Mouse (Mus musculus) kidney, embryonic 16.5 days (tissue): Measurements from ENCODE around the gene Ntm. TPM values are rescaled to one million over a fixed set of nuclear protein-coding genes. Genes with fewer than 3 reads are reported as not detected.
A peak's percentile ranks its signal among the peaks of the same experiment; 100 is the strongest.

Source experiments
- ATAC-seq: fragments of 200-750 bp; cut with Nextera tagmentation; 2 replicates; pipeline ENCODE4 v1.8.0; 2017; ENCODE audit warnings: moderate TSS enrichment; ENCODE audit not compliant: low FRiP score, low TSS enrichment
- H3K27ac ChIP-seq: fragments of 300-500 bp; sonication (generic); 2 replicates; pipeline ENCODE4 v1.5.1; 2014; ENCODE audit warnings: low read length
- H3K27me3 ChIP-seq: fragments of 300-500 bp; sonication (generic); 2 replicates; pipeline ENCODE4 v1.6.1; 2014; ENCODE audit warnings: low read length, control low read depth, mixed read lengths; ENCODE audit not compliant: insufficient read depth
- H3K36me3 ChIP-seq: fragments of 300-500 bp; sonication (generic); 2 replicates; pipeline ENCODE4 v1.6.1; 2014; ENCODE audit warnings: low read length, control low read depth, mixed read lengths; ENCODE audit not compliant: insufficient read depth
- H3K4me1 ChIP-seq: fragments of 300-500 bp; sonication (generic); 2 replicates; pipeline ENCODE4 v1.6.1; 2014; ENCODE audit warnings: low read length, control low read depth, mixed read lengths; ENCODE audit not compliant: insufficient read depth
- H3K4me2 ChIP-seq: fragments of 300-500 bp; sonication (generic); replicated peaks from 2 replicates; pipeline ENCODE4 v1.6.1; 2014; ENCODE audit warnings: low read depth, low read length
- H3K4me3 ChIP-seq: fragments of 300-500 bp; sonication (generic); 2 replicates; pipeline ENCODE4 v1.5.1; 2014; ENCODE audit warnings: mild to moderate bottlenecking, low read length
- H3K9ac ChIP-seq: fragments of 300-500 bp; sonication (generic); replicated peaks from 2 replicates; pipeline ENCODE4 v1.6.1; 2014; ENCODE audit warnings: low read length
- H3K9me3 ChIP-seq: fragments of 300-500 bp; sonication (generic); 2 replicates; pipeline ENCODE4 v1.6.1; 2016; ENCODE audit warnings: low read length, control low read depth
- WGBS: fragments of 180-500 bp; shearing (Covaris S2); extraction: QIAGEN DNeasy Blood & Tissue Kit; methylation state at CpG from one replicate; pipeline ENCODE4 v1.1.7; 2014; 5-methylcytosine and 5-hydroxymethylcytosine counted together
- polyA plus RNA-seq: library from polyadenylated mRNA; unstranded; fragments of >200 nt; fragmentation: Nextera tagmentation; extraction: Ambion mirVana; gene quantifications from 2 replicates; pipeline ENCODE4 v1.2.1, GENCODE M21; 2015

The Ntm gene
- polyA plus RNA-seq, 1 experiment from 2014 or later: 42.1 TPM

GRCm38 (mm10) chr9:29406973-29407372 is 556.0 kb downstream of the Ntm start:
- Histone ChIP-seq H3K4me1 (peaks cover 7% of the 10 kb centered on the region; the same call in 1 of the 2 replicates), H3K4me3 (no peak overlapping the region), H3K9me3 (no peaks in the 10 kb centered on the region), H3K36me3 (no peaks in the 10 kb centered on the region), H3K27ac (no peak overlapping the region), H3K9ac (no peak overlapping the region), H3K27me3 (peaks cover 7% of the 10 kb centered on the region; the same call in 1 of the 2 replicates), H3K4me2 (no peak overlapping the region)
- no peak for ATAC-seq
- 91% methylated on average over 2 of the region's 2 CpGs for WGBS

GRCm38 (mm10) chr9:29406046-29406445 is 556.9 kb downstream of the Ntm start:
- Histone ChIP-seq H3K27me3 (peaks cover 7% of the 10 kb centered on the region; the same call in 1 of the 2 replicates), H3K9me3 (no peaks in the 10 kb centered on the region), H3K27ac (no peak overlapping the region), H3K36me3 (no peaks in the 10 kb centered on the region), H3K4me2 (no peak overlapping the region), H3K4me3 (no peak overlapping the region), H3K9ac (no peak overlapping the region), H3K4me1 (peaks cover 4% of the 10 kb centered on the region; the same call in 1 of the 2 replicates)
- no peak for ATAC-seq
- whole genome bisulfite sequencing: 97% methylated on average over 1 of the region's 1 CpGs

GRCm38 (mm10) chr9:29400151-29400550 is 562.8 kb downstream of the Ntm start:
- Histone ChIP-seq H3K27me3 (no peaks in the 10 kb centered on the region), H3K27ac (no peak overlapping the region), H3K4me1 (peaks cover 11% of the 10 kb centered on the region; the same call in 1 of the 2 replicates), H3K4me3 (no peak overlapping the region), H3K4me2 (no peak overlapping the region), H3K9me3 (no peaks in the 10 kb centered on the region), H3K36me3 (no peaks in the 10 kb centered on the region), H3K9ac (no peak overlapping the region)
- 21% methylated on average over 8 of the region's 8 CpGs for WGBS
- ATAC-seq: peak; percentile 57; the same call in 1 of the 2 replicates

- Histone ChIP-seq H3K4me3 (no peak overlapping the region), H3K27ac (no peak overlapping the region), H3K4me2 (no peak overlapping the region), H3K9ac (no peak overlapping the region), H3K4me1 (peaks cover 11% of the 10 kb centered on the region; the same call in 1 of the 2 replicates), H3K9me3 (no peaks in the 10 kb centered on the region), H3K36me3 (no peaks in the 10 kb centered on the region), H3K27me3 (no peaks in the 10 kb centered on the region)
- 81% methylated on average over 5 of the region's 5 CpGs for WGBS
- no peak for ATAC-seq
Observed at GRCm38 (mm10) chr9:29396101-29396500, 566.8 kb downstream of the Ntm start.

- no peak overlapping the region for H3K27ac ChIP-seq
- no peaks in the 10 kb centered on the region for H3K4me1 ChIP-seq
- H3K4me3 ChIP-seq: no peak overlapping the region
- no peaks in the 10 kb centered on the region for H3K9me3 ChIP-seq
- ATAC-seq: no peak
- H3K27me3 ChIP-seq: no peaks in the 10 kb centered on the region
- H3K36me3 ChIP-seq: no peaks in the 10 kb centered on the region
- no peak overlapping the region for H3K4me2 ChIP-seq
- no peak overlapping the region for H3K9ac ChIP-seq
- 88% methylated on average over 4 of the region's 4 CpGs for WGBS
Observed at GRCm38 (mm10) chr9:29393136-29393535, 569.8 kb downstream of the Ntm start.

GRCm38 (mm10) chr9:29390796-29391517 is 572.0 kb downstream of the Ntm start:
- 77% methylated on average over 11 of the region's 11 CpGs for WGBS
- Histone ChIP-seq H3K9me3 (no peaks in the 10 kb centered on the region), H3K36me3 (no peaks in the 10 kb centered on the region), H3K4me3 (no peak overlapping the region), H3K4me2 (no peak overlapping the region), H3K27me3 (no peaks in the 10 kb centered on the region), H3K4me1 (no peaks in the 10 kb centered on the region), H3K9ac (no peak overlapping the region), H3K27ac (no peak overlapping the region)
- ATAC-seq: no peak

- no peaks in the 10 kb centered on the region for H3K36me3 ChIP-seq
- 82% methylated on average over 7 of the region's 7 CpGs for WGBS
- no peak overlapping the region for H3K27ac ChIP-seq
- no peaks in the 10 kb centered on the region for H3K9me3 ChIP-seq
- H3K4me1 ChIP-seq: no peaks in the 10 kb centered on the region
- H3K9ac ChIP-seq: no peak overlapping the region
- no peak for ATAC-seq
- no peak overlapping the region for H3K4me3 ChIP-seq
- no peaks in the 10 kb centered on the region for H3K27me3 ChIP-seq
- no peak overlapping the region for H3K4me2 ChIP-seq
Observed at GRCm38 (mm10) chr9:29389224-29389623, 573.7 kb downstream of the Ntm start.

- Histone ChIP-seq H3K4me3 (no peak overlapping the region), H3K4me2 (no peak overlapping the region), H3K9me3 (no peaks in the 10 kb centered on the region), H3K27me3 (no peaks in the 10 kb centered on the region), H3K9ac (no peak overlapping the region), H3K4me1 (no peaks in the 10 kb centered on the region), H3K27ac (no peak overlapping the region), H3K36me3 (no peaks in the 10 kb centered on the region)
- WGBS: 68% methylated on average over 4 of the region's 4 CpGs
- ATAC-seq: no peak
Observed at GRCm38 (mm10) chr9:29387136-29387535, 575.8 kb downstream of the Ntm start.

- 85% methylated on average over 12 of the region's 12 CpGs for WGBS
- Histone ChIP-seq H3K4me2 (no peak overlapping the region), H3K4me3 (no peak overlapping the region), H3K4me1 (no peaks in the 10 kb centered on the region), H3K27ac (no peak overlapping the region), H3K9me3 (no peaks in the 10 kb centered on the region), H3K36me3 (no peaks in the 10 kb centered on the region), H3K27me3 (no peaks in the 10 kb centered on the region), H3K9ac (no peak overlapping the region)
- no peak for ATAC-seq
Observed at GRCm38 (mm10) chr9:29377172-29378002, 585.6 kb downstream of the Ntm start.

- Histone ChIP-seq H3K4me2 (no peak overlapping the region), H3K4me3 (no peak overlapping the region), H3K27me3 (no peaks in the 10 kb centered on the region), H3K9me3 (no peaks in the 10 kb centered on the region), H3K36me3 (no peaks in the 10 kb centered on the region), H3K9ac (no peak overlapping the region), H3K27ac (no peak overlapping the region), H3K4me1 (no peaks in the 10 kb centered on the region)
- 83% methylated on average over 3 of the region's 3 CpGs for WGBS
- ATAC-seq: no peak
Observed at GRCm38 (mm10) chr9:29371341-29371740, 591.6 kb downstream of the Ntm start.
